Mouse (Mus musculus): Measurements from ENCODE around the gene Olfr112. TPM values are rescaled to one million over a fixed set of nuclear protein-coding genes. Genes with fewer than 3 reads are reported as not detected.
"Not testable (repeated sequence)": the region's sequence is repeated elsewhere in the genome, so short reads cannot be mapped to it uniquely, and the experiment has no call there.

Gene Olfr112
- polyA plus RNA-seq (2016; fragmentation: Nextera tagmentation; extraction: Ambion mirVana): not detected in 2 replicates

DNA sequence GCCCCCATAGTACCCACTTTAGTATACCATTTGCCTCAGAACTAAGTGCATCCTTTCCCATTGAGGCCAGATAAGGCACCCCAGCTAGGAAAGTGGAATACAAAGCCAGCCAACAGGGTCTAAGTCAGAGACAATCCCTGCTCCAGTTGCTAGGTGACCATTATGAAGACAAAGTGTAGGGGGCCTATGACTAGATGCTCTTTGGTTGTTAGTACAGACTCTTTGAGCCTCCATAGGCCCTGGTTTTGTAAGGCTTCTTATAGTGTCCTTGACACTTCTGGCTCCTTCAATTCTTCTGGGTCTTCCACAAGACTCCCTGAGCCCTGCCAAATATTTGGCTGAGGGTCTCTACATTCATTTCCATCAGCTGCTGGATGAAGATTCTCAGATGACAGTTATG, at the start of gene Olfr112:
Gene Olfr112 (minus strand): TSS at position 101 of the 400 bp plus-strand sequence.
- Histone ChIP-seq H3K4me1 (replicated peaks) (no peaks in the 10 kb centered on the region), H3K27me3 (replicated peaks) (no peaks in the 10 kb centered on the region), H3K4me2 (no peak within 1 kb of the TSS), H3K36me3 (no peaks in the 10 kb centered on the region), H3K4me3 (no peak within 1 kb of the TSS), H3K9ac (no peak within 1 kb of the TSS), H3K9me3 (replicated peaks) (no peaks in the 10 kb centered on the region), H3K27ac (ENCODE audit: poor library complexity, severe bottlenecking) (no peak within 1 kb of the TSS)
- no peak for ATAC-seq (ENCODE audit: insufficient number of reproducible peaks, low FRiP score)

DNA sequence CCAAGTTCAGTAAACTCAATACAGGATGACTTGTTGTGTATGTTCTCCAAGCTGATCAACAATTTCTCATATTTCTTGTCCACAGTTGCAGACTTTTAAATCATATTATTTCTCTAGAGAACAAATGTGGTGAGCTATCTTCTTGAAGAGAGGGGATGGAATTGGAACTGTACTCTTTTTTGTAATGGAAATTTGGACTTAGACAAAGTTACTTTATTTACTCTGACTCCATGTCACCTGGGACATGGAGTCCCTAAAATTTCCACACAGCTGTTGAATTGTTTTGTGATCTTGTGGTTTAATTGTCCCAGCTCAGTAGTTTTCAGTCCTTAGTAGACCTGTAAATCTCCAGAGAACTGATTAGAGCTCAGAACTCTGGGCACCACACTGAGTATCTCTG, 23.4 kb upstream of the Olfr112 start, which contains the start of gene Olfr114:
Gene Olfr114 (minus strand): TSS at position 101 of the 400 bp plus-strand sequence.
- no peaks in the 10 kb centered on the region for H3K27me3 ChIP-seq (replicated peaks)
- H3K36me3 ChIP-seq: no peaks in the 10 kb centered on the region
- H3K9me3 ChIP-seq (replicated peaks): no peaks in the 10 kb centered on the region
- no peak for ATAC-seq (ENCODE audit: insufficient number of reproducible peaks, low FRiP score)
- no peak within 1 kb of the TSS for H3K27ac ChIP-seq (ENCODE audit: poor library complexity, severe bottlenecking)
- H3K4me2 ChIP-seq: no peak within 1 kb of the TSS
- no peak within 1 kb of the TSS for H3K9ac ChIP-seq
- no peaks in the 10 kb centered on the region for H3K4me1 ChIP-seq (replicated peaks)
- H3K4me3 ChIP-seq: no peak within 1 kb of the TSS

GRCm38 (mm10) chr17:37577563-37577962, 8.3 kb upstream of the Olfr112 start, which contains the start of gene Olfr113:
Olfr113 (minus strand) TSS chr17:37577663.
- H3K4me1 ChIP-seq (replicated peaks): no peaks in the 10 kb centered on the region
- H3K27ac ChIP-seq (ENCODE audit: poor library complexity, severe bottlenecking): no peak within 1 kb of the TSS
- no peak for ATAC-seq (ENCODE audit: insufficient number of reproducible peaks, low FRiP score)
- H3K27me3 ChIP-seq (replicated peaks): no peaks in the 10 kb centered on the region
- no peaks in the 10 kb centered on the region for H3K36me3 ChIP-seq
- no peak within 1 kb of the TSS for H3K4me2 ChIP-seq
- H3K9me3 ChIP-seq (replicated peaks): no peaks in the 10 kb centered on the region
- no peak within 1 kb of the TSS for H3K4me3 ChIP-seq
- H3K9ac ChIP-seq: no peak within 1 kb of the TSS

- no peak overlapping the region for H3K4me2 ChIP-seq
- H3K27me3 ChIP-seq (replicated peaks): no peaks in the 10 kb centered on the region
- H3K9ac ChIP-seq: no peak overlapping the region
- H3K4me1 ChIP-seq (replicated peaks): no peaks in the 10 kb centered on the region
- H3K27ac ChIP-seq (ENCODE audit: poor library complexity, severe bottlenecking): no peak overlapping the region
- ATAC-seq (ENCODE audit: insufficient number of reproducible peaks, low FRiP score): no peak
- 0 out of 2 replicates have a peak, but pooled peaks cover 4% of the 10 kb centered on the region for H3K9me3 ChIP-seq (replicated peaks)
- H3K4me3 ChIP-seq: no peak overlapping the region
- H3K36me3 ChIP-seq: no peaks in the 10 kb centered on the region
- WGBS: 48% methylated on average over 1 of the region's 1 CpGs
Observed at GRCm38 (mm10) chr17:37558913-37559615, 10.2 kb downstream of the Olfr112 start.

GRCm38 (mm10) chr17:37543800-37544435, 25.3 kb downstream of the Olfr112 start:
- H3K4me1 ChIP-seq (replicated peaks): no peaks in the 10 kb centered on the region
- no peak for ATAC-seq (ENCODE audit: insufficient number of reproducible peaks, low FRiP score)

GRCm38 (mm10) chr17:37541454-37542119, 27.7 kb downstream of the Olfr112 start:
- H3K27me3 ChIP-seq (replicated peaks): no peaks in the 10 kb centered on the region
- H3K4me3 ChIP-seq: no peak overlapping the region
- no peak overlapping the region for H3K27ac ChIP-seq (ENCODE audit: poor library complexity, severe bottlenecking)
- no peak overlapping the region for H3K9ac ChIP-seq
- H3K36me3 ChIP-seq: no peaks in the 10 kb centered on the region
- WGBS: 64% methylated on average over 4 of the region's 4 CpGs
- no peak overlapping the region for H3K4me2 ChIP-seq
- H3K4me1 ChIP-seq (replicated peaks): no peaks in the 10 kb centered on the region
- ATAC-seq (ENCODE audit: insufficient number of reproducible peaks, low FRiP score): no peak
- no peaks in the 10 kb centered on the region; the same call in 1 of the 2 replicates for H3K9me3 ChIP-seq (replicated peaks)

More at GRCm38 (mm10) chr17:37543800-37544435, 25.3 kb downstream of the Olfr112 start:
- Histone ChIP-seq H3K4me3 (no peak overlapping the region), H3K27me3 (replicated peaks) (no peaks in the 10 kb centered on the region), H3K4me2 (no peak overlapping the region), H3K9me3 (replicated peaks) (no peaks in the 10 kb centered on the region; the same call in 1 of the 2 replicates), H3K27ac (ENCODE audit: poor library complexity, severe bottlenecking) (no peak overlapping the region), H3K9ac (no peak overlapping the region), H3K36me3 (no peaks in the 10 kb centered on the region)
- 64% methylated on average over 3 of the region's 3 CpGs for WGBS

DNA sequence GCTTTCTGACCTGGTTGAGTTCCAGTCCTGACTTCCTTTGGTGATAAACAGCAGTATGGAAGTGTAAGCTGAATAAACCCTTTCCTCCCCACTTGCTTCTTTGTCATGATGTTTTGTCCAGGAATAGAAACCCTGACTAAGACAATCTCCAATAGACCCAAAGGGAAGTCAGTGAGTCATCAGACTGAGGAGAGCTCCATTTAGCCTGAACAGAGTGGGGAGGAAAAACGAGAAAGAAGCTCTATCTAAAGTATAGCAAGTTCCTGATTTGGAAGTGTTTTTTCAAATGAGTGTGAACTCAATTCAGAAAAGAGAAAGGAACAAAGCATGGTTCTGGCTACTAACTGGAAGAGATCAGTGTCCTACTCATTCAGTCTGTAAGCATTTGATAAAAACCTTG, 30.8 kb downstream of the Olfr112 start:
- 27% methylated on average over 1 of the region's 1 CpGs for WGBS
- not testable (repeated sequence) for H3K9ac ChIP-seq; H3K4me1 ChIP-seq (replicated peaks); H3K4me3 ChIP-seq; H3K27ac ChIP-seq (ENCODE audit: poor library complexity, severe bottlenecking); H3K36me3 ChIP-seq; H3K9me3 ChIP-seq (replicated peaks); ATAC-seq (ENCODE audit: insufficient number of reproducible peaks, low FRiP score); H3K4me2 ChIP-seq; H3K27me3 ChIP-seq (replicated peaks)

DNA sequence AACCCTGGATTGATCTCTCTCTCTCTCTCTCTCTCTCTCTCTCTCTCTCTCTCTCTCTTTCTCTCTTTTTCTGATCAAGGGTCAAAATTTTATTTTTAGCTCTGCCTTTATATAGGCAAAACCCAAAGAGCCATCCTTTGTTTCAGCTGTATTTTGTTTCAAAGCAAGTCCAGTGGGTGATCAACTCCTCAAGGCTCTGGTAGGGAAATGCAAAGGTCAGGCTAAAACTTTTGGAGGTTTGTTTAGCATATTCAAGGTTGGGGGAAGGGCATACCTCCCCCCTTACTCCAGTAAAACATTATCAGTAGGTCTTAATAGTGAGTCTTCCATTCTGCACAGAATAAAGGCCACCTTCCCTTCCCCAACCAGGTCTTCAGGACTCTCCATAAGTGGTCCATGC, 34.1 kb downstream of the Olfr112 start:
- no peak overlapping the region for H3K27ac ChIP-seq (ENCODE audit: poor library complexity, severe bottlenecking)
- no peak for ATAC-seq (ENCODE audit: insufficient number of reproducible peaks, low FRiP score)

DNA sequence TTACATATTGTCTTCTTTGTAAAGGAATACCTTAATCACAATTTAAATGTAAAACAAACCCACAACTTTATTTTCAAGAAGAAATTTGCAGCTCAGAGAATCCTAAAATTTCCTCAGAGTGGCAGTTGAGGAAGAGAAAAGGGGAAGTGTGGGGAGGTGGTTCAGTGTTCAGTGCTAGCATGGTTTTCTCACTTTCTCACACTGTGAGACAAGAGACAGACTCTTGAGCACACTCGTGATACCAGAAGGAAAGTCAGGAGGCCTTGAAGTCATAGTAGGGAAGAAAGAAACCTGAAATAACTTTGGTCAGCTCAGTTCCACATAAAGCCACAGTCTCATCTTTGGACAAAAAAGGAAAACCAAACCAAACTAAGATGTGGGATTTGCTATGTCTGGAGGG, 43.8 kb downstream of the Olfr112 start:
- not testable (repeated sequence) for ATAC-seq (ENCODE audit: insufficient number of reproducible peaks, low FRiP score); H3K9ac ChIP-seq; H3K36me3 ChIP-seq; H3K4me1 ChIP-seq (replicated peaks); H3K27me3 ChIP-seq (replicated peaks); H3K27ac ChIP-seq (ENCODE audit: poor library complexity, severe bottlenecking); H3K4me2 ChIP-seq; H3K9me3 ChIP-seq (replicated peaks); H3K4me3 ChIP-seq
- WGBS: 46% methylated on average over 1 of the region's 1 CpGs

More for the DNA sequence above, 34.1 kb downstream of the Olfr112 start:
- Histone ChIP-seq H3K36me3 (no peaks in the 10 kb centered on the region), H3K4me1 (replicated peaks) (no peaks in the 10 kb centered on the region), H3K9me3 (replicated peaks) (no peaks in the 10 kb centered on the region; the same call in 1 of the 2 replicates), H3K9ac (no peak overlapping the region), H3K4me3 (no peak overlapping the region), H3K4me2 (no peak overlapping the region), H3K27me3 (replicated peaks) (no peaks in the 10 kb centered on the region)

- not testable (repeated sequence) for H3K27ac ChIP-seq (ENCODE audit: poor library complexity, severe bottlenecking); H3K4me1 ChIP-seq (replicated peaks); H3K27me3 ChIP-seq (replicated peaks); H3K9ac ChIP-seq; ATAC-seq (ENCODE audit: insufficient number of reproducible peaks, low FRiP score); H3K9me3 ChIP-seq (replicated peaks); H3K36me3 ChIP-seq; H3K4me3 ChIP-seq; H3K4me2 ChIP-seq
Observed at GRCm38 (mm10) chr17:37524612-37525011, 44.6 kb downstream of the Olfr112 start.
